Mouse (Mus musculus) kidney, adult 8-10 months (tissue): ENCODE measurements around the gene H13.

Experiments used
- DNase-seq, 2 experiments: peaks; one replicate each; pipeline ENCODE4 v3.0.0; 2022

Gene H13

GRCm38 (mm10) chr2:152669256-152669638 is at the start of gene H13:
Gene H13 (plus strand): TSS chr2:152669461.
- DNase-seq, result peak; percentile 87 to 90

- DNase-seq, result no peak
Measured at GRCm38 (mm10) chr2:152620367-152621134, 48.7 kb upstream of the H13 start.

- DNase-seq, result no peak
Measured at GRCm38 (mm10) chr2:152622151-152622550, 47.1 kb upstream of the H13 start.

GRCm38 (mm10) chr2:152622953-152623352 is 46.3 kb upstream of the H13 start, which contains the start of gene Defb25:
Gene Defb25 (minus strand): TSS chr2:152623053.
- no peak for DNase-seq

GRCm38 (mm10) chr2:152624566-152624965 is 44.7 kb upstream of the H13 start:
- DNase-seq, result no peak

- DNase-seq, result no peak
Measured at GRCm38 (mm10) chr2:152625256-152625655, 44.0 kb upstream of the H13 start.

- no peak for DNase-seq
Measured at GRCm38 (mm10) chr2:152626774-152627591, 42.3 kb upstream of the H13 start, which contains the start of gene Rem1. Gene Rem1 (plus strand): TSS chr2:152626951.

- no peak for DNase-seq
Measured at GRCm38 (mm10) chr2:152628066-152628465, 41.2 kb upstream of the H13 start.

- no peak for DNase-seq
Measured at GRCm38 (mm10) chr2:152629239-152629638, 40.0 kb upstream of the H13 start.

GRCm38 (mm10) chr2:152629904-152630303 is 39.4 kb upstream of the H13 start:
- no peak for DNase-seq

- DNase-seq, result no peak
Measured at GRCm38 (mm10) chr2:152633334-152633733, 35.9 kb upstream of the H13 start.

GRCm38 (mm10) chr2:152634311-152634710 is 35.0 kb upstream of the H13 start:
- DNase-seq, result no peak

- DNase-seq, result peak; percentile 59 to 68
Measured at GRCm38 (mm10) chr2:152636246-152637005, 32.8 kb upstream of the H13 start.

GRCm38 (mm10) chr2:152637006-152637322 is 32.3 kb upstream of the H13 start:
- no peak for DNase-seq

- DNase-seq, result no peak
Measured at GRCm38 (mm10) chr2:152637381-152637780, 31.9 kb upstream of the H13 start.

- no peak for DNase-seq
Measured at GRCm38 (mm10) chr2:152638865-152639264, 30.4 kb upstream of the H13 start.

- DNase-seq, result peak; percentile 38 to 63
Measured at GRCm38 (mm10) chr2:152639406-152640113, 29.7 kb upstream of the H13 start.

- DNase-seq, result peak; percentile 32 to 39
Measured at GRCm38 (mm10) chr2:152652901-152653620, 16.2 kb upstream of the H13 start.

- DNase-seq, result peak in 1 of 2 experiments; percentile 25
Measured at GRCm38 (mm10) chr2:152653874-152654715, 15.2 kb upstream of the H13 start.

- no peak for DNase-seq
Measured at GRCm38 (mm10) chr2:152657398-152657797, 11.9 kb upstream of the H13 start.

- no peak for DNase-seq
Measured at GRCm38 (mm10) chr2:152661163-152661562, 8.1 kb upstream of the H13 start.
